Mouse (Mus musculus) intestine, embryonic 16.5 days (tissue): ENCODE measurements around the gene Edf1. TPM values are rescaled to one million over a fixed set of nuclear protein-coding genes. Genes with fewer than 3 reads are reported as not detected.

Experiments used
- ATAC-seq: fragments of 200-750 bp; cut with Nextera tagmentation; 2 replicates; pipeline ENCODE4 v1.8.0; 2017; ENCODE audit warnings: moderate TSS enrichment, moderate library complexity
- H3K27ac ChIP-seq: fragments of 300-500 bp; sonication (generic); 2 replicates; pipeline ENCODE4 v1.5.1; 2014; ENCODE audit warnings: mild to moderate bottlenecking, low read length
- H3K27me3 ChIP-seq: fragments of 300-500 bp; sonication (generic); replicated peaks from 2 replicates; pipeline ENCODE4 v1.6.1; 2014; ENCODE audit warnings: low read length, control low read depth, mixed read lengths; ENCODE audit not compliant: control insufficient read depth, insufficient read depth
- H3K36me3 ChIP-seq: fragments of 300-500 bp; sonication (generic); 2 replicates; pipeline ENCODE4 v1.6.1; 2014; ENCODE audit warnings: low read length, control low read depth; ENCODE audit not compliant: control insufficient read depth, insufficient read depth
- H3K4me1 ChIP-seq: fragments of 300-500 bp; sonication (generic); 2 replicates; pipeline ENCODE4 v1.6.1; 2014; ENCODE audit warnings: low read length, control low read depth, mixed read lengths; ENCODE audit not compliant: control insufficient read depth, insufficient read depth
- H3K4me2 ChIP-seq: fragments of 300-500 bp; sonication (generic); 2 replicates; pipeline ENCODE4 v1.6.1; 2014; ENCODE audit warnings: low read depth, low read length, control low read depth
- H3K4me3 ChIP-seq: fragments of 300-500 bp; sonication (generic); 2 replicates; pipeline ENCODE4 v1.5.1; 2014; ENCODE audit warnings: mild to moderate bottlenecking, low read length
- H3K9ac ChIP-seq: fragments of 300-500 bp; sonication (generic); 2 replicates; pipeline ENCODE4 v1.6.1; 2014; ENCODE audit warnings: low read depth, low read length
- H3K9me3 ChIP-seq: fragments of 300-500 bp; sonication (generic); 2 replicates; pipeline ENCODE4 v1.6.1; 2016; ENCODE audit warnings: low read length, control low read depth; ENCODE audit not compliant: control insufficient read depth
- WGBS: fragments of 180-500 bp; shearing (Covaris S2); extraction: QIAGEN DNeasy Blood & Tissue Kit; methylation state at CpG from one replicate; pipeline ENCODE4 v1.1.7; 2014; 5-methylcytosine and 5-hydroxymethylcytosine counted together
- polyA plus RNA-seq: library from polyadenylated mRNA; unstranded; fragments of >200 nt; fragmentation: Nextera tagmentation; extraction: Ambion mirVana; gene quantifications from 2 replicates; pipeline ENCODE4 v1.2.1, GENCODE M21; 2015

The Edf1 gene
- 343 and 364 TPM in 2 replicates for polyA plus RNA-seq

DNA sequence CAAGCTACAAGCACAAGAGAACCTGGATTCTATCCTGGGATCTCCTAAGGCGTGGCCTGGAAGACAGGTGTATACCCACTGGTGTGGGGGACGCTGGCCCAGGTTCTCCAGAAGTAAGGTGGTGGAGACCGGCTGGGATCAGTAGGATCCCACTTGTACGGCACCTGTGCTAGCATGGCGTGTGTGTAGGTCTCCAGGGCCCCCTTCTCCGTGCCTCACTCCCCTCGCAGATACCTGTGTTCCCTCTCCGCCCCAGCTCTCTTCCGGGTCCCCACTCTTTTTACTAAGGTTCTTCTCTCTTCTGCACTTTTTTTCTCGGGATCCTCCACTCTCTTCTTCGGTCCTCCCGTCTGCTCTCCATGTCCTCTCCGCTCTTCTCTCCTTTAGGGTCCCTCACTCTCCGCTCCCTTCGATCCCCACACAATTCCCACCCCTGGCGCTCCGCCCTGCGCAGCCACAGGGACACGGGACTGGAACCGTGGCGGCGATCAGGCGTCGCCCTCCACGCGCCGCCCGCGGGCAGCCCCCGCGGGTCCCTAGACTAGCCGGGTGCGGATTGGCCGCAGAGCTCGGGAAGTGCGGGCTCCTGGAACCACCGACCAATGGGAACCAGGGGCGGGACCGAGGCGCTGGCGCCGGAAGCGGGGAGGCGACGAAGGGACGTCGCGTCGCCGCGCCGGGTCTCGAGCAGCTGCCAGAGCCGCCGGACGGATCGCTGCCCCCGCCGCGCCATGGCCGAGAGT, at the start of gene Edf1:
Edf1 (plus strand) TSS at position 627 of the 743 bp plus-strand sequence.
- peaks cover 3% of the 10 kb centered on the region; the same call in 1 of the 2 replicates for H3K36me3 ChIP-seq
- no peaks in the 10 kb centered on the region for H3K9me3 ChIP-seq
- H3K27ac ChIP-seq, result peak within 1 kb of the TSS; percentile 87
- peak within 1 kb of the TSS; percentile 95 for H3K9ac ChIP-seq
- no peaks in the 10 kb centered on the region for H3K27me3 ChIP-seq
- peak within 1 kb of the TSS; percentile 96 for H3K4me3 ChIP-seq
- peaks cover 18% of the 10 kb centered on the region for H3K4me1 ChIP-seq
- H3K4me2 ChIP-seq, result peak within 1 kb of the TSS; percentile 92
- under 1% methylated on average over 61 of the region's 61 CpGs for WGBS
- ATAC-seq, result peak; percentile 89

DNA sequence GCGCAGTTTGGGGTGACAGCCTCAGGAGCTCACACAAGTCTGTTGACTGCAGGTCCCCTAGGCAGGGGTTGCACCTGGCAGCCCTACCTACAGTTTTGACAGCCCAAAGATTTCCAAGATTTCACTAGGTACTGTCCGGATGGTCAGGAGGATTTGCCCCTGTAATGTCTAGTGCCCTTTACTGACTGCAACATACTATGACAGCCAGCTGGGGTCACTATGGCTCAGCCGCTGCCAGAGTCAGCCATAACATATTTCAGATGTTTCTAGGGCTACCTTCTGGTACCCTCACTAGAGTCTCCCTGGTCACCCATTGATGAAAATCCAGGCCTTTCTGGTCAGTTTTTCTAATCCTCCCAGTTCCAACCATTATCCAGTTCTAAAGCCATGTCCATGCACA, 47.7 kb upstream of the Edf1 start:
- WGBS, result 65% methylated on average over 3 of the region's 3 CpGs
- no peak overlapping the region for H3K4me2 ChIP-seq
- no peaks in the 10 kb centered on the region for H3K4me1 ChIP-seq
- no peaks in the 10 kb centered on the region for H3K9me3 ChIP-seq
- no peak overlapping the region for H3K4me3 ChIP-seq
- H3K27ac ChIP-seq, result no peak overlapping the region
- H3K36me3 ChIP-seq, result 0 out of 2 replicates have a peak, but pooled peaks cover 4% of the 10 kb centered on the region
- no peak overlapping the region for H3K9ac ChIP-seq
- ATAC-seq, result no peak
- H3K27me3 ChIP-seq, result no peaks in the 10 kb centered on the region

DNA sequence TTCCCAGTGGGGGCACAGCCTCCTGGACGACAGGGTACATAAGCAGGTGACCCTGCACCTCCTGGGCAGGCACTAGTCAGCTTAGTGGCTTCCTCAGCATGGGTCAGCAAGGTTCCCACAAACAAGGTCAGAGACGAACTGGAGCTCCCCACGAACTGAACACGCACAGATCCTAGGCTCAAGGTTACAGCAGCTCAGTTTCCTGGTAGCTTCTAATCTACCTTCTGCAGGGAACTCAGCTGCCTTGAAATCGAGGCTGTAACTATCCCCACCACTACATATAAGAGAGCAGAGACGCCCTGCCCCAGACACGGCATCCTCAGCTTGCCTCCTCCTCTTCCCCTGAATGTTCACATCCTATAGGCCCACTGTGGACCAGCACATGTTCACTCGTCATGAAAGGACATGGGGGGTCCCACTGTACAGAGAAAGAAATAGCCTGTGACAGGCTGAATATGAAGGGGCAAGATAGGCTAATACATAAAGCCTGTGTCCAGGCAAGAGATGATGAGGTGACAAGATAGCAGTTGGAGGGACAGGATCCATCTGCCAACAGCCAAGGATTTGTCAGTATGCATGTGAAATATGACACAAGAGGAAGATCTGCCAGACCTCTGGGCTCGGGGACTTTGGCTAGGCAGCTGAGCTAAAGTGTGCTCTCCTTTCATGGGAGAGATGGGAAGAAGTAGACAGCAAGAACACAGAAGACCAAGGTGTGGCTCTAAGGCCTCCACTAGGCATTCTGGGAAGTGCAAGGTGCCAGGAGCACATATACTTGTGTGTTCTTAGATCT, 30.9 kb upstream of the Edf1 start:
- peaks cover 42% of the 10 kb centered on the region for H3K36me3 ChIP-seq
- 88% methylated on average over 9 of the region's 9 CpGs for WGBS
- H3K9me3 ChIP-seq, result no peaks in the 10 kb centered on the region
- H3K27me3 ChIP-seq, result no peaks in the 10 kb centered on the region
- ATAC-seq, result no peak
- no peak overlapping the region for H3K9ac ChIP-seq
- no peaks in the 10 kb centered on the region for H3K4me1 ChIP-seq
- no peak overlapping the region for H3K4me3 ChIP-seq
- no peak overlapping the region for H3K4me2 ChIP-seq
- no peak overlapping the region for H3K27ac ChIP-seq

DNA sequence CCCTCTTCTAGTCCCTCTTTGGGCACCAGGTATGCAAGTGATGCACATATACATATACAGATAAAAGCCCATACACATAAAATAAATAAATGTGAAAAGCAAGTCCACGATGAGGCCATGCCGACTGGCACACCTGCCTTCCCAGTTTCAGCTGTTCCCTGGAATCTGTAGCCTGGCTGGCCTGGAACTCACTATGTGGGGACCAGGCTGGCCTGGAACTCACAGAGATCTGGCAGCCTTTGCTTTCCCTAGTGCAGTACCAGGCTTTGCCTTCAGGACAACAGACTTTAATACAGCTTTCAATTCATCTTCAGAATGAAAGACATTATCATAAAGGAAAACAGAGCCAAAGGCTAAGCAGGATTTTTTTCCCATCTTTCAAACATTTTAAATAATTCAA, 23.9 kb upstream of the Edf1 start:
- Histone ChIP-seq H3K4me1 (no peaks in the 10 kb centered on the region), H3K27me3 (no peaks in the 10 kb centered on the region), H3K4me2 (no peak overlapping the region), H3K9me3 (no peaks in the 10 kb centered on the region), H3K36me3 (peaks cover 19% of the 10 kb centered on the region), H3K4me3 (no peak overlapping the region), H3K27ac (no peak overlapping the region), H3K9ac (no peak overlapping the region)
- WGBS, result 93% methylated on average over 2 of the region's 2 CpGs
- no peak for ATAC-seq

DNA sequence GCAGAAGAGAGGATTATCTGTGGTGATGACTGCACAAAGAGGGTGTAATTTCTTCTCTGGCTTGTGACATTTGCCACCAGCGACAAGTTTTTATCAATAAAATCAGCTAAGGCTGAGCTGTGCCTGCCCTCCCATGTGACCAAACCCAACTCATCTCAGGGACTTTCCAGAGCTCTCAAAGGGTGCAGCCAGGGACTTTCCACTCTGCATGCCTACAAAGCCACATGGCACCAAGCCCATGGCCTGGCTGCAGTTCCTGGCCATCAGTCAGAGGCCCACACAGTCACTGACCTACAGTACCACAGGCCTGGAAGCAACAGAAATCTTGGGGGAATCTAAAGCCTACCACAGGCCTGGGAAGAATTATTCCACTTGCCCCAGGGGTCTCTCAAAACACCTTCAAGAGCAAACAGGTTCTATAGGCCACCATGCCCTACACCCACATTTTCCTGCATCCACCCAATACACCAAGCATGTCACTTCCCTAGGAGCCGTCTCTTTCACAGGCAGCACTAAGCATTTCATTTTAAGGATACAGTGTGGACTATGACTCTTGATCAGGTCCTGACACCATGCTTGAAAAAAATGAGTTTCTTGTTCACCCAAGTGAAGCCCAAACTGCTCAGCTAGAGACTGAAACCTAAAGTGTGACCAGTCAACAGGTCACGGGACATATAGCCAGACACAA, 23.3 kb upstream of the Edf1 start:
- Histone ChIP-seq H3K9ac (no peak overlapping the region), H3K36me3 (peaks cover 14% of the 10 kb centered on the region), H3K4me1 (no peaks in the 10 kb centered on the region), H3K9me3 (no peaks in the 10 kb centered on the region), H3K27ac (no peak overlapping the region), H3K27me3 (no peaks in the 10 kb centered on the region), H3K4me3 (no peak overlapping the region), H3K4me2 (no peak overlapping the region)
- ATAC-seq, result no peak
- 88% methylated on average over 3 of the region's 3 CpGs for whole genome bisulfite sequencing

DNA sequence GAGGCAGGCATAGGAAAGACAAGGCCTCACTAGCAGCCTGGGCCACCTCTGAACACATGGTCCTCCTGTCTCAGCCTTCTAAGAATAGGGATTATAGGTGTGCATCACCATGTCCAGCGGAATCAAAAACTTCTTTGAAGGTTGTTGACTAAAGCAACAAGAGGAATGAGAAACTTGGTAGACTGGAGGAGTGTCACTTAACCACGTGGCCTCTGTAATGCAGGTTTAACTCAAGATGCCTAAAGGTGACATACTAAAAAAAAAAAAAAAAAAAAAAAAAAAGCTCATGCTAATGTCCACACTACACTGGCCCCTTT, 22.8 kb upstream of the Edf1 start:
- no peak overlapping the region for H3K9ac ChIP-seq
- H3K9me3 ChIP-seq, result no peaks in the 10 kb centered on the region
- no peaks in the 10 kb centered on the region for H3K27me3 ChIP-seq
- 82% methylated on average over 2 of the region's 2 CpGs for WGBS
- no peak overlapping the region for H3K4me3 ChIP-seq
- no peak overlapping the region for H3K4me2 ChIP-seq
- no peaks in the 10 kb centered on the region for H3K4me1 ChIP-seq
- no peak for ATAC-seq
- peaks cover 12% of the 10 kb centered on the region for H3K36me3 ChIP-seq
- no peak overlapping the region for H3K27ac ChIP-seq

DNA sequence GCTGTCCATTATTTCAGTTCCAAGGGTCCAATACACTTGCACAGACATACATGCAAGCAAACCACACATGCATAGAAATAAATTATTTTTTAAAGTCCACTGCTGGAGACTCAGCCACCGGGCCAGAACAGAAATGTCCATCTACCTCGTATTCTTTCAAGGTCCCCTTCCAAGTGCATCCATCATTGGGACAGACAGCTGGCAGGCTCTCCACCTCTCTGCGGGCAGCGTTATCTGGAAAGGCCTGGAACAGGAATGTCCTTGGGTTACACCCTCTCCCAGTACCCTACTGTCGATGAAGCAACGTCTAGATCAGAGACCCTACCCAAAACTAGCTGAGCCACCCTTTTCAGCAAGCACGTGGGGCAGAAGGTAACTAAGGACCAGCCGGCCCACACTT, 21.1 kb upstream of the Edf1 start:
- Histone ChIP-seq H3K4me2 (no peak overlapping the region), H3K9ac (no peak overlapping the region), H3K27me3 (no peaks in the 10 kb centered on the region), H3K36me3 (0 out of 2 replicates have a peak, but pooled peaks cover 5% of the 10 kb centered on the region), H3K4me3 (no peak overlapping the region), H3K4me1 (no peaks in the 10 kb centered on the region), H3K9me3 (no peaks in the 10 kb centered on the region), H3K27ac (no peak overlapping the region)
- 82% methylated on average over 8 of the region's 8 CpGs for WGBS
- ATAC-seq, result no peak

DNA sequence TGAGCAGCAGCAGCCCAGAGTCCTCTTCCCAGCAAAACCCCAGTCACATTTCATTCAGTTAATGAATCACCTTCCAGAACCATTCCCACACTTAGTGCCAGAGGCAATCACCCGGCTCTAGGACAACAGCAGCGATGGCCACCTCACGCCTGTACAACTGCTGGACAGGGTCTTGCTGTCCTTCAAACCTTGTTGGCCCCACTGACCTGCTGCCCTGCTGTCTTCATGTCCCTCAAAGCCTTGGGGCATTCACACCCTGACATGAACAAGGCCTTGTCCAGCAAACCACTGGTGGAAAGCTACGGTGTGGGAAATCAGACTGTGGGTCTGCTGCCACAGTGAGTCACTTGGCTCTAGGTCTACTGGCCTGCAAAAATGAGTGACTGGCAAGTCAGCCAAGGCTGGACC, 17.1 kb upstream of the Edf1 start:
- Histone ChIP-seq H3K4me2 (no peak overlapping the region), H3K27ac (no peak overlapping the region), H3K9me3 (no peaks in the 10 kb centered on the region), H3K4me1 (no peaks in the 10 kb centered on the region; the same call in 1 of the 2 replicates), H3K4me3 (no peak overlapping the region), H3K36me3 (0 out of 2 replicates have a peak, but pooled peaks cover 4% of the 10 kb centered on the region), H3K9ac (no peak overlapping the region), H3K27me3 (no peaks in the 10 kb centered on the region)
- 93% methylated on average over 4 of the region's 4 CpGs for WGBS
- no peak for ATAC-seq

DNA sequence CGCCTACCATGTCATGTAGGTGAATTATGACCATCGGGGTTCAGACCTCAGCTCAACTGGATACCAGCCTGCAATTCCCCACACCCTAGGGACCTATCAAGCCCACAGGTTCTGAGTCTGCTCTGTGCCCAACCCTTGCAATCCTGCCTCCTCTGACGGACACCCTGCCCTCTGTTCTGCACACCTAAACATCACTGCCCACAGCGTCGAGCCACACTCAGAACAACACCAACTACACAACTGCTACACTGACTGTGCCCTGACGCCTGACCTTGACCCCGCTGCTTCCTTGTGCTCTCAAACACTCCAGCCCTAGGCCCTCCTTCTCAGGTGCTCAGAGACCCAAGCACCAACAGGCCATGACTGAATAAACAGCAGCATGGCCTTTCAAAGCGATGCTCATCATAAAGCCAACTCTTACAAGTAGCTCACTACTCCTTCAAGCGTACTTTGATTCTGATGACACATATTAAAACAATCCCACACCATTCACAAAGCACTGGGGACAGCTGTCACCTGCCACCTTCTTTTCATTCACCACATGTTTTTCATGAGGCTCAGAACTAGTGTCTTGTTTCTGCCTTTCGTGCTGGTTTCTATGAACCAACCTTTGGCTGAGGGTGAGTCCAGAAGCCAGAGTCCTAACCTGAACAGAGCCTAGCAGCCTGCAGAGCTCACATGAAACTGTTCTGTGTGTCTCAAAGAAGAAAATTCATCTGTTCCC, 15.8 kb upstream of the Edf1 start:
- Histone ChIP-seq H3K27ac (no peak overlapping the region), H3K4me3 (no peak overlapping the region), H3K27me3 (no peaks in the 10 kb centered on the region), H3K36me3 (no peaks in the 10 kb centered on the region), H3K9me3 (no peaks in the 10 kb centered on the region), H3K4me1 (peaks cover 6% of the 10 kb centered on the region), H3K4me2 (no peak overlapping the region), H3K9ac (no peak overlapping the region)
- no peak for ATAC-seq
- 71% methylated on average over 10 of the region's 10 CpGs for WGBS
